Mouse (Mus musculus) right cerebral cortex, postnatal 10 days (tissue): ENCODE data around the gene Mettl26.
A peak's percentile ranks its signal among the peaks of the same experiment; 100 is the strongest.

Experiments
- DNase-seq, 2 experiments: peaks; one replicate each; pipeline ENCODE4 v3.0.0; 2021; ENCODE audit warnings: low spot score in 2 of 2

The Mettl26 gene

DNA sequence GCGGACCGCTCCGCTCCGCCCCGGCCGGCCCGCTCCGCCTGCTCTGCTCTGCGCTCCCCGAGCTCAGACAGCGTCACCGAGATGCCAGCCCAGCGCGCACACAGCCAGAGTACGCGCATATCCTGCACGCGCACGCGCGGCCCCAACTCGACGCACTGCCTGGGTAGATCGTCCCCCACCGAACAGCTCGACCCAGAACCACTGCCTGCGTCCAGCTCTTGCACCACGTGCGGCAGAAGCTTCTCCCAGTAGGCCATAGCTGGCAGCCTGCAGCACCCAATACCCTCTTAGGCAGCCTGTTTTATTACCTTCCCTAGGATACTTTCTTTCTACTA lies 37.8 kb upstream of the Mettl26 start, which contains the start of gene Rhbdl1:
Gene Rhbdl1 (minus strand): TSS at position 220 of the 335 bp plus-strand sequence.
- DNase-seq: peak; percentile 94

DNA sequence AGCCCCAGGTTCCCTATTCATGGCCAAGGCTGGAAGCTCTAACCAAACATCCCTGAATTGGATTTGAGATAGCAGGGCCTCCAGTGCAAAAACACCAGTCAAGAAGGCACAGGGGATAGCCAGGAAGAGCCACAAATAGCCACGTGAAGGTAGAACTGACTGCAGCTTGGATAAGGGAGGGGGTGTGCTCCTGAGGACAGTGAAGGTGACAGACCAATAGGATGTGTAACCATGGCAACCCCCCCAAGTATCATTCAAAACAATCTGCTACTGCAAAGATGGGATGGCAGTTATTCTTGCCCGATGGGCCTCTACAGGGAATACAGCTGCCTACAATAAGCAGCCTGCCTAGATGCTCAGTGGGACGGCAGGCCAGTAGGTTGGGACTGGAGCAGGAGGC lies 37.3 kb upstream of the Mettl26 start:
- DNase-seq: peak in 1 of 2 experiments; percentile 59

DNA sequence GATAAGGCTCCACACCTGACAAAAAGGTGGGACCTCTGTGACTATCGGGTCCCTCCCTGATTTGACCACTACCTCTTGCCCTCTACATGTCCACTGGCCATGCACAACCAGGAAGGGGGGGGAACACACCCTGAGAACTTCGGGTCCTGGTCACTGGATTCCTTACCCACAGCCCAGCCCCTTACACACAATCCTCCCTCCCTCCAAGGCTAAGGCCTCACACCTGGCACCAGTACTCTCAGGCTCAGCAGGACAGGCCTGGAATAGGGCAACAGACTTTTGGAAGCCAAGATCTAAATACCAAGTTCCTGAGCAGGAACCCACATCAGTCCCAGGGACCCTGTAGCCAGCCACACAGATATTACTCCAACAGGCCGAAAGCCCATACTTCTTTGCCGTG lies 36.0 kb upstream of the Mettl26 start:
- no peak for DNase-seq

DNA sequence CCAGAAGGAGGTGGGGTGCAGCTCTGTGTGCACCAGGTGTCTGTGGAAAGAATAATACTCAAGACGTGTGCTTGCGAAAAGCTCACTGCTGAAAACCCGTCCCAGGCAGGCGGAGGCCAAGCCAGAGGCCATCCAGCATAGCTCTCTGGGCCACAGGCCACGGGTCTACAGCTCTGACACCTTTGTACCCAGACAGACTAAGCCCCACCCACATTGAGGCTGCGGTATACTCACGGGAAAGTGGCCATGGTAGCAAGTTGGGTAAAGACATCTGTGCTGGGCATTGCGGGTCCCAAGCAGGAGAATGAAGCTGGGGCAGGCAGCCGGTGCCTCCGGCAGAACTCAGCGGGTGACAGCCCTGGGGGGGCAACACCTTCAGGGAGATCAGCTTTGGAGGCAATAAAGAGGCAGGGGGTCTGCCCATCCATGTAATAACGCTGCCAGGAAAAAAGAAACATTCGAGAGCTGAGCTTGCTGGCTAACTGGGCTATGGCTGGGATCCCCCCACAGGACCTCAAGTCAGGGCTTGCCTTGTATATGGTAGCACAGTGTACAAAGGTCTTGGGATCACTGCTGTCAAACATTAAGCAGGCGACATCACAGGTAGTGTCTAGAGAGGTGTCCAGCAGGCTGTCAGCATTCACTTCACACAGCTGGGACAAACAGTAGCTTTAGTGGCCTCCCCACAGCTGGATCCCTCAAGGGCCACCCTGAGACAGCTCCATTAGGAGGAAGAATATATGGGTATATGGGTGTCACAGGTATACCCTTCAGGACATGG lies 35.2 kb upstream of the Mettl26 start:
- no peak for DNase-seq

DNA sequence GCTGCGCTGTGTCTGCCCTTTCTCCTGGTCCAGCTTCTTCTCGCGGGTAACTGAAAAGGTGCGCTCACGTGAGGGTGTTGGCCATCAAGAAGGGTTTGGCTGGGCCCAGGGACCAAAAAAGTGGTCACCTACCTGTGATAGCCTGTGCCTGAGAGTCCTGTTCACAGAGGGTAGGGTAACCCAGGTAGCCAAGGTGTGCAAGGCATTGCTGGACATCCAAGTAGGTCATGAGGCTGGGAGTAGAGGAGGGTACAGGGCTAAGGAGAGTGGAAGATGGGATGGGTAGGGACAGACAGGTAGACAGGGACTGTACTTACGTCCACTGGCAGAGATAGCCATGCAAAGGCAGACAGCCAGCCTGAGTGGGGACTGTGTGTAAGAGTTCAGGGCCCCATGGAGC lies 34.4 kb upstream of the Mettl26 start:
- no peak for DNase-seq

DNA sequence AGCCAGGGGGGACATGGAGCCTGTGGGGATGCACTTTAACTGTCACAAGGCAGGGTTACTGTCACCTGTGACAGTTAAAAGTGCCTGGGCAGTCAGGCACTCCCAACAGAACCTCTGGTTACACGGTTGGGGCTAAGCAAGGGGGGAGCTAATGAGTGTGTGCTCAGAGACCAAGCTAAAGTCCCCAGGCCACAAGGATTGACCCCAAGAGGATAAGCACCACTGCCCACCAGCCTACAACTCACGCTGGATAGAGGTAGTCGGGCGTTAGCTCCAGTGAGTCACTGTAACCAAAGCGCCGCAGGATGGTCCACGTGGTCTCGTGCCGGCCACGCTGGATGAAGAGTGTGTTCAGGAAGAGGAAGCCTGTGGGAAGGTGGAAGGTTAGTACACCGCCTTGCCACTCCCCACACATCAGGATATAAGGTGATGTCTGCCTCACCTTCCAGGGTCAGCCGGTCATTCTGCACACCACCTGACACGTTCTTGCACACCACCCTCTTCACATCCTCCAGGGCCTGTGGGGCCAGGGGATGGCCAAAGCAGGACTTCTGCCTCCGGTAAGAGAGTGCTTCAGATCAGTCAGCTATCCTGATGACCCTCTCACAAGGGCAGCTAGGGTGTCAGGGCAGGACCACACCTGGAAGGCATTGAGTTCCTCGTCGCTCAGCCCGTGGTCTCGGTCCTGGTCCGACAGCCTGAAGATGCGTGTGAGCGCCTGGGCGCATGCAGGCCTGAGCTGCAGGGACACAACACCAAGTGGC lies 33.6 kb upstream of the Mettl26 start, which contains the start of gene Gm20683:
Gene Gm20683 (minus strand): TSS at position 647 of the 764 bp plus-strand sequence.
- peak in 1 of 2 experiments; percentile 38 for DNase-seq

DNA sequence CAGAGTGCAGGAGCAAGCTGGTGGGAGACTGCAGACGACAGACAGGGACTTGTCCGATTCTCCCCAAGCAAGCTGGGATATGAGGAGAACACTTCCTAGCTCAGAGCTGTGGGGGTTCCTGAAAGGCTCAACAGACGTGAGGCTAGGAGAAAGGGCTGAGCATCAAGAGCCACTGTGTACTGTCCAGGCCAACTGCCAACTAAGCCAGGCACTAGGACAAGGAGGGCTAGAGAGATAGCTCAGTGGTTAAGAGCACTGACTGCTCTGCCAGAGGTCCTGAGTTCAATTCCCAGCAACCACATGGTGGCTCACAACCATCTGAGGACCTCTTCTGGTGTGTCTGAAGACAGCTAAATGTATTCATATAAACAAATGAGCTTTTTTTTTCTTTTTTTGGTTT lies 32.4 kb upstream of the Mettl26 start:
- DNase-seq: no peak

DNA sequence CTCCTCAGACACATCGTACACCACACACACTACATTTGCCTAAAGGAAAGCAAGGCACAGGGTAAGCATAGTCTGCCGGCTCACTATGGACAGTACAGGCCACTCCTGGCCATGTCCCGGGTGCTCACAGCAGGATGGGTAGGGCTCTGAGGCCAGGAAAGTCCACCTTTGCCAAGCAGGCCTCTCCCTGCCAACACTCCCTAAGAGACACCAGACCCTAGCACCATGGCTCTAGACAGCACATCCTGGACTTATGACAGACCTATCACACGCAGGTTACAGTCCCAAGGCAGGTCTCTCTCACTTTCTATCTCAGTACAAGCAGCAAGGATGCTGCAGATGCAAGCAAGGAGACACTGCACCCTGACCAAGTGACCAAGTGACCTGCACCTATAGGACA lies 31.8 kb upstream of the Mettl26 start:
- DNase-seq: no peak

DNA sequence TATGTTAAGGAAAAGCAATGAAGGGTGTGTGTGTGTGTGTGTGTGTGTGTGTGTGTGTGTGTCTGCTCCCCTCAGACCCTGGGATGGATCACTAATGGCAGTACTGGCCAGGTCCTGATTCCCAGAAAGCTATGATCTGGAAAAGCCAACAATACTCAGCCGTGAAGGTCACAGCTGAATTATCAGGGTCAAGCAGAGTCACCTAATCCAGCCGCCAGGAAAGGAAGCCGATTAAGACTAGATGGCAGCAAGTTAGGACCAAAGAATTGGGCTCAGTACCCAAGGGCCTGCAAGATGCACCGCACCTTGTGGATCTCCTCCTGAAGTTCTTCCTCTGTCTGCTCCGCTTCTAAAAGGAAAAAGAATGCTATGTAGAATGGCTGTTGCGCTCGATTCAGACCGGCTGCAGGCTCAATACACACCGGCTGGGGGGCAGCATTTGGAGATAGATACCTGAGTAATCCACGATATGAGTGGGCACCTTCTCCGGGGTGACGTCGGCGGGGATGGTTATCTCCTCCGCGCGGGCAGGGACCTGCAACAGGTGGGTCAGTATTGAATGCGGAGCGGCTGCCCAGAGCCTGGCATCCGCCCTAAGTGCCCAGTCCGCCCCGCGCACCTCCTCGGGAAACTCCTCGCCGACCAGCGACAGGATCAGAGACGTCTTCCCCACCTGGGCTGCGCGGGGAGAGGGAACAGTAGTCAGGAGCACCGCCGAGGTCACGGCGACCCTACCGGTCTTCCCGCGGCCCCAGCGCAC lies 31.1 kb upstream of the Mettl26 start:
- no peak for DNase-seq

DNA sequence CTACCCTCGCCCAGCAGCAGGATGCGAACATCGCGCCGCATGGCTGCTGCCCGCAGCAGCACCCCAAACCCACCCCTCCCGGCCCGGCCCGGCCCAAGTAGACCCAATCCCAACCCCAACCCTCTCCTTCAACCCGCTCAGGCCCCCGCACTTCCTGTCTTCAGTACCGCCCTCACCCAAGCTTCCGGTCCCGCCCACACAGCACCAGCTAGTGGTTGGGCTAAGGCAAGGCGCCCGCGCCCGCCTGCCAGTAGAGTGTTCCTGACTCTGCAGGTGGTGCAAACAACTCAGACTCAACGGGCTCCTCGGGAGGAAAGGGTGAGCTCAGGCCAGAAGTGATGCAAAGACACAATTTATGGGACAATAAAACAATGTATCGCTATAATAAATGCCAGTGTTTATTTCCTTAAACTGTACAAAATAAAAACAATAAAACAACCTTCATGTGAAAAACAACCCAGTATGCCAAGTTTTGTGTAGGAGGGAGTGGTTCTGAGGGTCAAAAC lies 30.4 kb upstream of the Mettl26 start, which contains the start of gene Rhot2:
Gene Rhot2 (minus strand): TSS at position 456 of the 506 bp plus-strand sequence.
- peak; percentile 97 to 98 for DNase-seq

DNA sequence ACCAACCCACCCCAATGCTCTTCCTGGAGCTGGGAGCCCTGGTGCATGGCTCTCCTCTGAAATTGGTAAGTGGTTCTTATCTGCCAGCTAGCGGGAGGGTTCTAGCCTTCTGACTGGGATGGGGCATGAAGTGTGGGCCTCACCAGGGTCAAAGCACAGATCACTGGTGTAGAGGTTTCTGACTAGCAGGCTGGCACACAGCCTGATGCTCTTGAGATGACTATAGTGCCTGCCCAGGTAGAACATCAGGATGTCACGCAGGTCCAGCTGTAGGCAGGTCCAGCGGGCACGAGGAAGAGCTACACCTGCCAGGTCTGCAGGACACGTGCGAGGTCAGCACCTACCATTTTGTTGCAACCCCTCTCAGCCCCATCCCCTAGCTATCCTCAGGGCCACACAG lies 14.6 kb upstream of the Mettl26 start:
- DNase-seq: no peak

DNA sequence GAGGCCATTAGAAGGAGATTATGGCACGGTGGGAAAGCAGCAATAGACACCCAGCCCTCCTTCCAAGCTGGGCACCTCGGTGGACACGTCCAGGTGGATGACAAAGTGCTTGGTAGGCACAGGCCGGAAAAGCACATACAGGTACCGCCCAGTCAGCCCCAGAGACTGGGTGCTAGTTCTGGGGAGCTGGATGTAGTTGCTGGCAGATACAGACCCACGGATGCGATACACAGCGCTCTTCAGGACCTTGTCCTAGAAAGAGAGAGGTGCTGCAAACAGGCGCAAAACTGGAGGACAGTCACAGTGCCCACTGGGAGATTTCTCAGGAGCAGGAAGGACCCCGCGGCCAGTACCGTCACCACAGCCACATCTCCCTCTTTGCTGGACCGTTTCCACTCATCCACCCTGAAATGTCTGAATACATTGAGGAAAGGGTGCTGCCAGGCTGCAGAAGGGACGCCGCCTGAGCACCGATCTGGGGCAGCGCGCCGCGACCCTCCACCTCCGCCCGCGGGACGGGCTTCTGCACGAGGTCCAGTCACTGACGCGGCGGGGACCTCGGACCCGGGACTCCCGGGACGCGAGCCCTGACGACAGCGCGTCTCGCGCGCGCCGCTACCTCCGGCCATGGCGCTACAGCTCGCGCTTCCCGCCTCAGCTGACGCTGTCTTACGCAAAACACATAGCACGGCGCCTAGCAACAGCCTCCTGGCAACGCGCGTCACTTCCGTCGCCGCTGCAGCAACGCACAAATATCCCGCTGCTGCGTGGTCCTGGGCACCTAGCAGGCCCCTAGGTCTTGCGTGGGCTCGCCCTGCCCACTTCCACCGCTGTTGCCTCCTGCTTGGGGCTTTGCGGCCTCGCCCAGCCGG lies 13.8 kb upstream of the Mettl26 start, which contains the start of gene Wdr90:
Gene Wdr90 (minus strand): TSS at position 670 of the 872 bp plus-strand sequence.
- DNase-seq: peak; percentile 95 to 96

DNA sequence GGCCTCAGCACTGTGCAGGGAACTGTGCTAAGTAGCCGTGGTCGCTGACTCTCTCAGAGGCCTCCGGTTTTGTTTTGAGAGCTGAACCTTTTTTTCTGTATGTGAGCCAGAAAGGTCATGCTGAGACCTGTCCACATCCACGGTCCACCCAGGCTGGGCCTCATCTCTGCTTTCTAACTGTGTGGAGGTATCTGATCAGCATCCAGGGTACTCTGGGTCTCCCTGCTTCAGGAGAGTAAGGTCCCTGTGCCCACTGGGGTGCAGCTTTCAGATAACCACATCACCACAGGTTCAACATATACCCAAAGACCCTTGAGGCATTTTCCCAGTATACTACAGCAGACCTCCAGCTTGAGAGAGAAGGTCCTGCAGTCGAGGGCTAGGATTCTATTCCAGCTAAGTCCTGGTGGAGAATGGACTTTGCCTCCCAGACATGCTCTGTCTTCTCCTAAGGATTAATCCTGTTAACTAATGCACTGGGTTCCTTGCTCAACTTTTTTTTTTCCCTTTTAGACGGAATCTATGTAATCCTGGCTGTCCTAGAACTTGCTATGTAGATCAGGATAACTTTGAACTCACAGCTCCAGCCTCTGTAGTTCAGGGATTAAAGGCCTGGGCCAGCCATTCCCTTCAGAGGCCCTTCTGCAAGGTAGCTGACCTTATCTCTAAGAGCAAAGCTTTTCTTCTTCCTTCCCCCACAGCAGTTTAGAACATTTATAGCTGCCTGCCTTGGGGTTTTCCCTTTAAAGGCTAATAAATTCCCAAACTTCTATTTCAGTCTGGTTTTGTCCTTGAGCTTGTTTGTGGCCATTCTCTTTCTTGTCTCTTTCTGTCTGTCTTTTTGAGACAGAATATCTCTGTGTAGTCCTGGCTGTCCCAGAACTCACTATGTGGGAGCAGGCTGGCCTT lies 12.9 kb upstream of the Mettl26 start:
- no peak for DNase-seq

DNA sequence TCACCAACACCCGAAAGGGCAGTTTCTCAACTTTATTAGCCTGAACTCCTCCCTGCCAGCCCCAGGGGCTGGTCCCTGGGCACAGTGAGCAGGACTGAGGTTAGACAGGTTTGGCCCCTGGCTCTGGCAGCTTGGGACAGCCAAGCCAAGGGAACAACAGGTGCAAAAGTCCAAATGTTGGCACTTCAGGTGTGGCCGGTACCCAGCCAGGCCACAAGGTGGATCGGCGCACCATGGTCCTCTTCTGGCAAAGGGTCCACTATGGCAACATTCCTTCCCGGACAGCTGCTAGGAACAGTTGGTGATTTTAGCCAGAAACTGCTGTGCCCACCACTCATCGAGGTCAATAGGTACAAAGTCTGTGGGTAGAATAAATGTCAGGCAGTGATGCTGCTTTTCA lies 11.2 kb upstream of the Mettl26 start:
- no peak for DNase-seq

DNA sequence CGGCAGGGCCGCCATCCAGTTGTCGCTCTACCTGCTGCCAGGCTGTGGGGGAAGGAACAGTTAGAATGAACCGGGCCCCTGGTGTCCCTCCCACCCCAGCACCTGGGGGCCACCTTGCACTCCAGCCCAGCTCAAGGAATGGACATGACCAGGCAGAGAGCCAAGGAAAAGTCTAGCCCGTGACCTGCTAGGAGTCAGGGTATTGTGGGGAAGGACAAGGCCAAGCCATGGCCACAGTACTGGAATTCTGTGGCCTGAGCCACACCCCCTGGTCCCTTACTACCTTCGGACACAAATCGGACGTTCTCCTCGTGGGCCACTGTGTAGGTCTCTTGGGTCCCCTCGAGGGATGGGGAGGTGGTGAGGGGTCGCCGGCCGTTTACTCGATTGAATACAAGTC lies 10.6 kb upstream of the Mettl26 start:
- no peak for DNase-seq

DNA sequence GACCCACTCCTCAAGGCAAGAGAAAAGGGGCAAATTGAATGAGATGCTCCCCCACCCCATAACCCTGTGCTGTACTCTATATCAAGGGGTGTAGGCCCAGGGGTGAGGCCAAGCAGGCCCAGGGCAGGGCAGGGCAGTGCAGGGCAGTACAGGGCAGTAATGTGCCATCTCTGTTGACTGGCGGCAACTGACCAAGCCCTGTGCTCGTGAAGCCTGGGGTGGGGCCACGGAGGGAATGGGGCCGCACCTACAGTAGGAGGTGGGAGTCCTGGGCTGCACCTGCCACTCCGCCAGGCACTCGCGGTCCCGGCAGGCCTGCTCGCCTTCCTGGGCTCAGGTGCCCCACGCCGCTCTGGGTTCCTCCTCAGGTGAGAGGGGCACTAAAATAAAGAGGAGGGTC lies 9.6 kb upstream of the Mettl26 start:
- DNase-seq: peak in 1 of 2 experiments; percentile 33

DNA sequence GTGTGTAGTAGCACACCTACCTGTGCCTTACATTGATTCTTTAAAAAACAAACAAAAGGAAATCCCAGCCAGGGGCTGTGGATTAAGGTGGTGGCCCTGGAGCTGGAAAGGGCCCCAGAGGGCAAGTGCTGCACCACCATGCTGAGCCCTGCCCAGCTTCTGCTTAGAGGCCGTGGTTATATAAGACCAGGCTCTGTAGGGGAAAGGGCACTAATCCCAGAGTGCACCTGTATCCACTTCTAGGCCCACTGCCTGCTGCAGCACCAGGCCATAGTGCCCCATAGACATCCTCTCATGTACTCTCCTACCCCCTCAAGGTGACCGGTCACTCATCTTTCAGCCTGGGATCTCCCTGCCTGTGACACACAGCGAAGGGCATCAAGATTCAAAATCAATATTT lies 8.7 kb upstream of the Mettl26 start:
- DNase-seq: no peak

DNA sequence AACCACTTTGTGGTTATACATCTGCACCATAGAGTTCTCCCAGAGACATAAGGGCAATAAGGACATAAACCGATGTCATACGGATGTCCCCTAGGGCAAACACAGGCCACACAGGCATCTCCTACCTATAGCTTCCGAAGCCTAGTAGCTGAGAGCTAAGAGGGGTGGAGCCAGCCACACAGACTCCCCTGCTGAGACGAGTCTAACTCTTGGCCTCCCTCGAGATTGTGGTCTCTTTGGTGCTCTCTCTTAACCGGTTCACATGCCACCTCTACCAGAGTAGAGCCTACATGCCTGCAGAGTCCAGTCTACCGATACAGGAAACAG lies 7.4 kb upstream of the Mettl26 start:
- no peak for DNase-seq

DNA sequence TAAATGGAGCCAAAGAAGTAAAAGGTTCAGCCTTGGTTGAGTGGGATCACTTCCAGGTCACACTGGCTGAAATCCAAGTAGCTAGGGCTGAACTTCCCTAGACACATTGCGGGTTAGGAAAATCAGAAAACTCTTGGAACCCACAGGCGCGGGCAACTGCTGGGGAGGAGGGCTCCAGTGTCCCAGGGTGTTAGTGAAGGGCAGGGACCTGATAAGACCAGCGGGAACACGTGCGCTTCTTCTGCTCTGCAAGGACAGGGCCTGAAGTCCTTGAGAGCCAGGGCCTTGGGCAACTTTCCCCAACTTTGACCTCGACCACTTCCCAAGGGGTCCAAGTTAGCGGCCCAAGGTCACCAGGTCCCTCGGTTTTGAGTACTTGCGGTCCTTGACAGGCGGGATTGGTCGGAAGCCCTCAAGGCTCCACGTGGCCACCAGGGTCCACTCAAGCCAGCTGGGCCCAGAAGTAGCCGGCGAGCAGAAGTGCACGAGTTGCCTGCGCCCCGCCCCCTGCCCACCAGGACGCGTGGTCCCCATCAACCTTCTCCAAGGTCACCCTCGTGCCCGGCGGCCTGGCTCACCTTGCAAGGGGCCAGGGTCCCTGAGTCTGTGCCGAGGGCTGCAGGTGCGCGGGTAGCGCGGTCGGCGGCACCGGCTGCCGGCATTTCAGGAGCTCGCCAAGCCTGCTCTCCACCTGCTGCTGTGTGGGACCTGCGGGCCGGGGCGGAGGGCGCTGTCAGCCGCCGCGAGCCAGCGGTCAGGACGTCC lies 6.9 kb upstream of the Mettl26 start:
- peak in 1 of 2 experiments; percentile 67 for DNase-seq
